ENCODE assay signal across 18 mouse cellular contexts in the genomic region with DNA sequence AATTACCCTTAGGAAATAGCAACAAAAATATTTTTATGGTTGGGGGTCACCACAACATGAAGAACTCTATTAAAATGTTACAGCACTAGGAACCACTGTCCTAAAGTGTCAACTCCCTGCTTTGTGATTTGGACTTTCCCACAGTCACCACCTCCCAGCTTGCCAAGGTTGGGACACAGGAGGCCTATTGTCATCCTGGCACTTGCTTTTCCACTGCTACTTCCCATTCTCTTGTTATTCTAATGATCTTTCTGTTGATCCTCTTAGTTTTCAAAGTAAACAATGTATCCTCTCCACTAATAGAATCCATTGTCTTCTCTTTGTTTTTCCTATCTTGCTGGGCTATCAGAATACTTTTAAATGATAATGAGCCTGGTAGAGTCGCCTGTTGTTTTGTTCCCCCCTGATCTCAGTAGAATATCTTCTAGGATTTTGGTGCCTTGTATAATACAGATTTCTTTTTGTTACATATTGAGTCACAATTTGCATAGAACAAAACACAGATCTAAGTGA.
"Had no signal": no experiment of that assay in that cellular context is flagged by ENCODE, and none has a peak within 500 bp of the region (broad histone marks: within the 10 kb centered on the region; RNA-seq: fewer than 3 reads in every experiment).

No protein-coding gene starts in this region.

- H3K9ac ChIP-seq: liver, embryonic 14.5 days; lung, embryonic 15.5 days; midbrain, embryonic 13.5 days; midbrain, embryonic 15.5 days; neural tube, embryonic 12.5 days; stomach, embryonic 15.5 days had no signal

- H3K36me3 ChIP-seq: lung, embryonic 15.5 days; midbrain, embryonic 13.5 days; midbrain, embryonic 15.5 days; neural tube, embryonic 12.5 days; stomach, embryonic 15.5 days had no signal

- H3K27me3 ChIP-seq: lung, embryonic 15.5 days; megakaryocyte, embryonic 14.5 days; midbrain, embryonic 15.5 days; stomach, embryonic 15.5 days had no signal

- H3K4me3 ChIP-seq: lung, embryonic 15.5 days; megakaryocyte, embryonic 14.5 days; midbrain, embryonic 13.5 days; midbrain, embryonic 15.5 days; neural tube, embryonic 12.5 days; stomach, embryonic 15.5 days had no signal

- H3K9me3 ChIP-seq: lung, embryonic 15.5 days; midbrain, embryonic 13.5 days; midbrain, embryonic 15.5 days; neural tube, embryonic 12.5 days; stomach, embryonic 15.5 days had no signal

- H3K27ac ChIP-seq: liver, embryonic 14.5 days; lung, embryonic 15.5 days; macrophage; midbrain, embryonic 13.5 days; midbrain, embryonic 15.5 days; neural tube, embryonic 12.5 days; stomach, embryonic 15.5 days; stomach, postnatal 0 days had no signal

- H3K4me2 ChIP-seq: lung, embryonic 15.5 days; midbrain, embryonic 13.5 days; midbrain, embryonic 15.5 days; neural tube, embryonic 12.5 days; stomach, embryonic 15.5 days had no signal

- DNase-seq: lung, adult 18-20 months; lung, postnatal 14 days; lung, postnatal 36 days; retina, postnatal 1 day; right cerebral cortex, adult 18-20 months; thymus, adult 2 months; thymus, postnatal 25 days; thymus, postnatal 4 days had no signal

- ATAC-seq: lung, postnatal 0 days; midbrain, embryonic 13.5 days; midbrain, embryonic 15.5 days had no signal

- H3K4me1 ChIP-seq: lung, embryonic 15.5 days; megakaryocyte, embryonic 14.5 days; neural tube, embryonic 12.5 days; stomach, embryonic 15.5 days had no signal
